Mouse (Mus musculus) liver, embryonic 16.5 days (tissue): ENCODE data around the gene Cdcp1. TPM values are rescaled to one million over a fixed set of nuclear protein-coding genes. Genes with fewer than 3 reads are reported as not detected.

ENCODE experiments used
- ATAC-seq: fragments of 200-750 bp; cut with Nextera tagmentation; 2 replicates; pipeline ENCODE4 v1.8.0; 2017; ENCODE audit warnings: low read depth, mild to moderate bottlenecking, moderate number of reproducible peaks, moderate library complexity
- H3K27ac ChIP-seq: fragments of 300-500 bp; sonication (generic); 2 replicates; pipeline ENCODE4 v1.5.1; 2014; ENCODE audit warnings: mild to moderate bottlenecking, low read length
- H3K27me3 ChIP-seq: fragments of 300-500 bp; sonication (generic); 2 replicates; pipeline ENCODE4 v1.6.1; 2014; ENCODE audit warnings: low read depth, low read length, mixed read lengths; ENCODE audit not compliant: control insufficient read depth, insufficient read depth
- H3K36me3 ChIP-seq: fragments of 300-500 bp; sonication (generic); 2 replicates; pipeline ENCODE4 v1.6.1; 2014; ENCODE audit warnings: mild to moderate bottlenecking; ENCODE audit not compliant: control insufficient read depth, insufficient read depth
- H3K4me1 ChIP-seq: fragments of 300-500 bp; sonication (generic); 2 replicates; pipeline ENCODE4 v1.6.1; 2014; ENCODE audit warnings: low read depth, low read length, mixed read lengths; ENCODE audit not compliant: control insufficient read depth
- H3K4me2 ChIP-seq: fragments of 300-500 bp; sonication (generic); 2 replicates; pipeline ENCODE4 v1.6.1; 2014; ENCODE audit warnings: low read depth, low read length, mixed read lengths
- H3K4me3 ChIP-seq: fragments of 300-500 bp; sonication (generic); 2 replicates; pipeline ENCODE4 v1.5.1; 2014; ENCODE audit warnings: low read depth, mild to moderate bottlenecking, low read length
- H3K9ac ChIP-seq: fragments of 300-500 bp; sonication (generic); 2 replicates; pipeline ENCODE4 v1.6.1; 2014; ENCODE audit warnings: low read depth, low read length
- H3K9me3 ChIP-seq: fragments of 300-500 bp; sonication (generic); replicated peaks from 2 replicates; pipeline ENCODE4 v1.6.1; 2016; ENCODE audit warnings: low read length; ENCODE audit not compliant: control insufficient read depth
- WGBS: fragments of 180-500 bp; shearing (Covaris S2); extraction: QIAGEN DNeasy Blood & Tissue Kit; methylation state at CpG from one replicate; pipeline ENCODE4 v1.1.7; 2014; ENCODE audit not compliant: insufficient replicate concordance; 5-methylcytosine and 5-hydroxymethylcytosine counted together
- polyA plus RNA-seq: library from polyadenylated mRNA; unstranded; fragments of >200 nt; fragmentation: Nextera tagmentation; extraction: Ambion mirVana; gene quantifications from 2 replicates; pipeline ENCODE4 v1.2.1, GENCODE M21; 2015

Gene Cdcp1
- polyA plus RNA-seq, 1 experiment from 2014 or later: 1.2 TPM

- no peaks in the 10 kb centered on the region for H3K36me3 ChIP-seq
- no peaks in the 10 kb centered on the region for H3K9me3 ChIP-seq
- no peak overlapping the region for H3K9ac ChIP-seq
- H3K4me1 ChIP-seq: no peaks in the 10 kb centered on the region
- H3K27ac ChIP-seq: no peak overlapping the region
- H3K4me3 ChIP-seq: no peak overlapping the region
- no peaks in the 10 kb centered on the region for H3K27me3 ChIP-seq
- ATAC-seq: no peak
- 40% methylated on average over 2 of the region's 2 CpGs for WGBS
- no peak overlapping the region for H3K4me2 ChIP-seq
Observed at GRCm38 (mm10) chr9:123188271-123188670, 27.6 kb downstream of the Cdcp1 start.

GRCm38 (mm10) chr9:123187589-123187988, 28.2 kb downstream of the Cdcp1 start:
- no peaks in the 10 kb centered on the region for H3K9me3 ChIP-seq
- H3K9ac ChIP-seq: no peak overlapping the region
- no peak overlapping the region for H3K27ac ChIP-seq
- no peak overlapping the region for H3K4me3 ChIP-seq
- no peak for ATAC-seq
- no peaks in the 10 kb centered on the region for H3K27me3 ChIP-seq
- no peak overlapping the region for H3K4me2 ChIP-seq
- no peaks in the 10 kb centered on the region for H3K4me1 ChIP-seq
- WGBS: 75% methylated on average over 5 of the region's 5 CpGs
- H3K36me3 ChIP-seq: no peaks in the 10 kb centered on the region

GRCm38 (mm10) chr9:123186151-123186550, 29.7 kb downstream of the Cdcp1 start:
- H3K4me2 ChIP-seq: no peak overlapping the region
- no peak for ATAC-seq
- H3K27me3 ChIP-seq: no peaks in the 10 kb centered on the region
- H3K36me3 ChIP-seq: no peaks in the 10 kb centered on the region
- H3K9me3 ChIP-seq: no peaks in the 10 kb centered on the region
- no peaks in the 10 kb centered on the region for H3K4me1 ChIP-seq
- H3K4me3 ChIP-seq: no peak overlapping the region
- WGBS: 67% methylated on average over 5 of the region's 5 CpGs
- no peak overlapping the region for H3K9ac ChIP-seq
- H3K27ac ChIP-seq: no peak overlapping the region

GRCm38 (mm10) chr9:123185546-123185945, 30.3 kb downstream of the Cdcp1 start:
- WGBS: 34% methylated on average over 2 of the region's 2 CpGs
- Histone ChIP-seq H3K4me2 (no peak overlapping the region), H3K9me3 (no peaks in the 10 kb centered on the region), H3K9ac (no peak overlapping the region), H3K4me1 (no peaks in the 10 kb centered on the region), H3K27me3 (no peaks in the 10 kb centered on the region), H3K36me3 (no peaks in the 10 kb centered on the region), H3K4me3 (no peak overlapping the region), H3K27ac (no peak overlapping the region)
- no peak for ATAC-seq

GRCm38 (mm10) chr9:123183226-123183625, 32.6 kb downstream of the Cdcp1 start:
- no peak overlapping the region for H3K4me2 ChIP-seq
- H3K27me3 ChIP-seq: no peaks in the 10 kb centered on the region
- WGBS: 53% methylated on average over 8 of the region's 8 CpGs
- no peaks in the 10 kb centered on the region for H3K9me3 ChIP-seq
- H3K4me3 ChIP-seq: no peak overlapping the region
- H3K27ac ChIP-seq: no peak overlapping the region
- H3K36me3 ChIP-seq: no peaks in the 10 kb centered on the region
- no peak overlapping the region for H3K9ac ChIP-seq
- no peaks in the 10 kb centered on the region for H3K4me1 ChIP-seq
- no peak for ATAC-seq

- no peak overlapping the region for H3K27ac ChIP-seq
- no peaks in the 10 kb centered on the region for H3K9me3 ChIP-seq
- ATAC-seq: no peak
- no peak overlapping the region for H3K4me3 ChIP-seq
- 65% methylated on average over 6 of the region's 6 CpGs for WGBS
- H3K27me3 ChIP-seq: no peaks in the 10 kb centered on the region
- no peaks in the 10 kb centered on the region for H3K36me3 ChIP-seq
- no peak overlapping the region for H3K9ac ChIP-seq
- no peak overlapping the region for H3K4me2 ChIP-seq
- H3K4me1 ChIP-seq: no peaks in the 10 kb centered on the region
Observed at GRCm38 (mm10) chr9:123180003-123180402, 35.8 kb downstream of the Cdcp1 start.

GRCm38 (mm10) chr9:123177380-123178048, 38.3 kb downstream of the Cdcp1 start:
- Histone ChIP-seq H3K27me3 (no peaks in the 10 kb centered on the region), H3K27ac (no peak overlapping the region), H3K36me3 (no peaks in the 10 kb centered on the region), H3K4me3 (no peak overlapping the region), H3K9me3 (no peaks in the 10 kb centered on the region), H3K4me2 (no peak overlapping the region), H3K4me1 (no peaks in the 10 kb centered on the region), H3K9ac (no peak overlapping the region)
- WGBS: 54% methylated on average over 9 of the region's 9 CpGs
- no peak for ATAC-seq

- 70% methylated on average over 4 of the region's 4 CpGs for WGBS
- H3K27ac ChIP-seq: no peak overlapping the region
- H3K4me1 ChIP-seq: no peaks in the 10 kb centered on the region
- no peak for ATAC-seq
- no peaks in the 10 kb centered on the region for H3K9me3 ChIP-seq
- no peaks in the 10 kb centered on the region for H3K36me3 ChIP-seq
- no peak overlapping the region for H3K9ac ChIP-seq
- H3K4me2 ChIP-seq: no peak overlapping the region
- H3K27me3 ChIP-seq: no peaks in the 10 kb centered on the region
- H3K4me3 ChIP-seq: no peak overlapping the region
Observed at GRCm38 (mm10) chr9:123174356-123174755, 41.5 kb downstream of the Cdcp1 start.

- Histone ChIP-seq H3K27ac (no peak overlapping the region), H3K36me3 (no peaks in the 10 kb centered on the region), H3K4me1 (no peaks in the 10 kb centered on the region), H3K27me3 (no peaks in the 10 kb centered on the region), H3K9me3 (no peaks in the 10 kb centered on the region), H3K9ac (no peak overlapping the region), H3K4me2 (no peak overlapping the region), H3K4me3 (no peak overlapping the region)
- no peak for ATAC-seq
- WGBS: 44% methylated on average over 6 of the region's 6 CpGs
Observed at GRCm38 (mm10) chr9:123173760-123174159, 42.1 kb downstream of the Cdcp1 start.
